Comparison of ENCODE assay signal across 15 mouse cellular contexts in genomic region chr16:30122211-30123070, GRCm38 (mm10). TPM values are rescaled to one million over a fixed set of nuclear protein-coding genes. Genes with fewer than 3 reads are reported as not detected.
DNase-seq lines count a peak whose midpoint lies in the region; ATAC-seq and TF ChIP-seq lines count a peak whose summit lies in the region.
"Had no signal": no experiment of that assay in that cellular context is flagged by ENCODE, and none has a peak within 500 bp of the region (broad histone marks: within the 10 kb centered on the region; RNA-seq: fewer than 3 reads in every experiment).

No protein-coding gene starts in this region.

- 0 out of 2 replicates have a peak overlapping the region, but pooled peaks have one; percentile 42 for H3K27ac ChIP-seq in heart, embryonic 10.5 days
- H3K27ac ChIP-seq in midbrain, embryonic 11.5 days (ENCODE audit: low read depth, low read length): no peak overlapping the region
- no peak overlapping the region for H3K27ac ChIP-seq in midbrain, postnatal 0 days (ENCODE audit: low read depth, low read length)
- H3K27ac ChIP-seq in embryonic facial prominence, embryonic 11.5 days (replicated peaks; ENCODE audit: low read depth, low read length): no peak overlapping the region
- H3K27ac ChIP-seq: liver, embryonic 15.5 days had no signal

- H3K4me2 ChIP-seq in midbrain, embryonic 11.5 days: peak overlapping the region; percentile 4; the same call in 1 of the 2 replicates
- H3K4me2 ChIP-seq in midbrain, postnatal 0 days (ENCODE audit: low read depth, low read length, poor library complexity, severe bottlenecking): no peak overlapping the region
- H3K4me2 ChIP-seq in embryonic facial prominence, embryonic 11.5 days (ENCODE audit: low read depth, low read length): no peak overlapping the region
- H3K4me2 ChIP-seq: heart, embryonic 12.5 days; liver, embryonic 15.5 days had no signal

- no peak; the same call in 1 of the 2 replicates for ATAC-seq in midbrain, embryonic 11.5 days (ENCODE audit: low FRiP score)
- no peak for ATAC-seq in midbrain, postnatal 0 days (ENCODE audit: low FRiP score)
- ATAC-seq in embryonic facial prominence, embryonic 11.5 days (replicated peaks; ENCODE audit: insufficient number of reproducible peaks, low FRiP score, low TSS enrichment, low read depth): no peak
- ATAC-seq in megakaryocyte-erythroid progenitor cell, adult 5-6 weeks (replicated peaks; ENCODE audit: low FRiP score, low TSS enrichment, poor library complexity, severe bottlenecking): no peak

- 0 out of 2 replicates have a peak overlapping the region, but pooled peaks have one; percentile 3 for H3K4me3 ChIP-seq in heart, embryonic 10.5 days
- H3K4me3 ChIP-seq in midbrain, embryonic 11.5 days (ENCODE audit: low read depth, low read length): no peak overlapping the region
- H3K4me3 ChIP-seq in midbrain, postnatal 0 days (ENCODE audit: low read depth, low read length): no peak overlapping the region
- H3K4me3 ChIP-seq in embryonic facial prominence, embryonic 11.5 days (ENCODE audit: low read depth, low read length): no peak overlapping the region
- H3K4me3 ChIP-seq: heart, embryonic 12.5 days; liver, embryonic 15.5 days had no signal

- DNase-seq in heart, embryonic 10.5 days (ENCODE audit: low spot score): no peak
- DNase-seq in heart, adult 18-20 months: no peak
- DNase-seq in midbrain, embryonic 11.5 days (ENCODE audit: low spot score, missing footprints): peak; percentile 93
- no peak for DNase-seq in midbrain, postnatal 0 days (ENCODE audit: low spot score)
- DNase-seq in R1 (ENCODE audit: low read depth, low spot score): peak; percentile 57
- peak; percentile 48 for DNase-seq in embryonic facial prominence, embryonic 11.5 days (ENCODE audit: low spot score)
- DNase-seq: adrenal gland, postnatal 36 days; cerebellum, adult 9-10 months; gastrocnemius, postnatal 36 days; lung, postnatal 4 days; retina, postnatal 1 day; right cerebral cortex, postnatal 4 days had no signal

- no peaks in the 10 kb centered on the region for H3K9me3 ChIP-seq in heart, embryonic 10.5 days
- H3K9me3 ChIP-seq in midbrain, embryonic 11.5 days (ENCODE audit: control insufficient read depth, low read length): no peaks in the 10 kb centered on the region; the same call in 1 of the 2 replicates
- no peaks in the 10 kb centered on the region for H3K9me3 ChIP-seq in midbrain, postnatal 0 days (ENCODE audit: low read length)
- no peaks in the 10 kb centered on the region for H3K9me3 ChIP-seq in embryonic facial prominence, embryonic 11.5 days (replicated peaks; ENCODE audit: control insufficient read depth, low read length)
- H3K9me3 ChIP-seq: heart, embryonic 12.5 days; liver, embryonic 15.5 days had no signal

- peaks cover 71% of the 10 kb centered on the region for H3K27me3 ChIP-seq in heart, embryonic 10.5 days (ENCODE audit: insufficient read depth, poor library complexity, severe bottlenecking)
- peaks cover 62% of the 10 kb centered on the region for H3K27me3 ChIP-seq in midbrain, embryonic 11.5 days (ENCODE audit: control insufficient read depth, insufficient read depth, low read length)
- peaks cover 24% of the 10 kb centered on the region for H3K27me3 ChIP-seq in midbrain, postnatal 0 days (ENCODE audit: insufficient read depth, low read length)
- H3K27me3 ChIP-seq in embryonic facial prominence, embryonic 11.5 days (ENCODE audit: control insufficient read depth, insufficient read depth, low read length): no peaks in the 10 kb centered on the region; the same call in none of the 2 replicates

- H3K9ac ChIP-seq in midbrain, embryonic 11.5 days (ENCODE audit: low read length): no peak overlapping the region
- no peak overlapping the region for H3K9ac ChIP-seq in midbrain, postnatal 0 days (replicated peaks; ENCODE audit: low read length, poor library complexity, severe bottlenecking)
- H3K9ac ChIP-seq in embryonic facial prominence, embryonic 11.5 days (replicated peaks; ENCODE audit: low read length): no peak overlapping the region
- H3K9ac ChIP-seq: heart, embryonic 12.5 days; liver, embryonic 15.5 days had no signal

- peaks cover 20% of the 10 kb centered on the region for H3K4me1 ChIP-seq in heart, embryonic 10.5 days
- peaks cover 20% of the 10 kb centered on the region for H3K4me1 ChIP-seq in midbrain, embryonic 11.5 days (ENCODE audit: control insufficient read depth, insufficient read depth, low read length)
- no peaks in the 10 kb centered on the region for H3K4me1 ChIP-seq in midbrain, postnatal 0 days (ENCODE audit: insufficient read depth, low read length)
- peaks cover 8% of the 10 kb centered on the region for H3K4me1 ChIP-seq in embryonic facial prominence, embryonic 11.5 days (ENCODE audit: control insufficient read depth, insufficient read depth, low read length)

- 19% methylated on average over 29 of the region's 29 CpGs for WGBS in heart, embryonic 10.5 days
- WGBS in midbrain, embryonic 11.5 days: 4% methylated on average over 29 of the region's 29 CpGs
- 34% methylated on average over 29 of the region's 29 CpGs for WGBS in midbrain, postnatal 0 days
- WGBS in embryonic facial prominence, embryonic 11.5 days: 5% methylated on average over 29 of the region's 29 CpGs

- TF ChIP-seq CTCF in midbrain, postnatal 0 days (IDR thresholded peaks at IDR 0.05): no peak

- H3K36me3 ChIP-seq in heart, embryonic 10.5 days: no peaks in the 10 kb centered on the region
- no peaks in the 10 kb centered on the region for H3K36me3 ChIP-seq in midbrain, embryonic 11.5 days (ENCODE audit: control insufficient read depth, insufficient read depth, low read length)
- H3K36me3 ChIP-seq in midbrain, postnatal 0 days (ENCODE audit: insufficient read depth, low read length): no peaks in the 10 kb centered on the region
- H3K36me3 ChIP-seq in embryonic facial prominence, embryonic 11.5 days (replicated peaks; ENCODE audit: control insufficient read depth, insufficient read depth, low read depth, low read length): no peaks in the 10 kb centered on the region
- H3K36me3 ChIP-seq: heart, embryonic 12.5 days; liver, embryonic 15.5 days had no signal

RNA-seq across cellular contexts. Expression of gene Hes1, which starts 58.3 kb away (rescaled TPM):
- 25.1 and 35.2 TPM in 2 replicates for polyA plus RNA-seq in heart, embryonic 10.5 days (2016; fragmentation: Nextera tagmentation; extraction: Ambion mirVana)
- total RNA-seq in heart, adult 18-20 months (2021): 10 to 100 TPM; 14.8 to 18.7 TPM
- polyA plus RNA-seq in midbrain, embryonic 11.5 days (2014; fragmentation: Nextera tagmentation; extraction: Ambion mirVana): 30.4 and 33.6 TPM in 2 replicates
- total RNA-seq in midbrain, postnatal 0 days (2014; rRNA removed): 10.2 and 10.3 TPM in 2 replicates
- 9.2 and 13.0 TPM in 2 replicates for polyA plus RNA-seq in midbrain, postnatal 0 days (2015; fragmentation: Nextera tagmentation; extraction: Ambion mirVana)
- 65.0 and 68.1 TPM in 2 replicates for polyA plus RNA-seq in embryonic facial prominence, embryonic 11.5 days (2014; fragmentation: Nextera tagmentation; extraction: Ambion mirVana)
- total RNA-seq in megakaryocyte-erythroid progenitor cell, adult 5-6 weeks (2014; fragmentation: Nextera tagmentation): 1.5 and 6.9 TPM in 2 replicates
- 2.9 and 5.1 TPM in 2 replicates for total RNA-seq in megakaryocyte-erythroid progenitor cell, adult 5-6 weeks (2017)

Comparison
In these comparisons a context has a peak if more than half of its experiments do, and no peak if none do; other contexts are left out.
1. DNase-seq: peak in midbrain, embryonic 11.5 days (single experiment), R1 (single experiment) and embryonic facial prominence, embryonic 11.5 days (single experiment); none in heart, embryonic 10.5 days (single experiment), heart, adult 18-20 months (0 of 2) and midbrain, postnatal 0 days (single experiment).